Mouse (Mus musculus): ENCODE measurements at regions not wholly inside any gene's neighbourhood (a gene's known extent, or its start where the extent isn't known, plus 50 kb on each side); places are given as distances from the start of the nearest gene placed in this dataset.
A peak's percentile ranks its signal among the peaks of the same experiment; 100 is the strongest.

DNA sequence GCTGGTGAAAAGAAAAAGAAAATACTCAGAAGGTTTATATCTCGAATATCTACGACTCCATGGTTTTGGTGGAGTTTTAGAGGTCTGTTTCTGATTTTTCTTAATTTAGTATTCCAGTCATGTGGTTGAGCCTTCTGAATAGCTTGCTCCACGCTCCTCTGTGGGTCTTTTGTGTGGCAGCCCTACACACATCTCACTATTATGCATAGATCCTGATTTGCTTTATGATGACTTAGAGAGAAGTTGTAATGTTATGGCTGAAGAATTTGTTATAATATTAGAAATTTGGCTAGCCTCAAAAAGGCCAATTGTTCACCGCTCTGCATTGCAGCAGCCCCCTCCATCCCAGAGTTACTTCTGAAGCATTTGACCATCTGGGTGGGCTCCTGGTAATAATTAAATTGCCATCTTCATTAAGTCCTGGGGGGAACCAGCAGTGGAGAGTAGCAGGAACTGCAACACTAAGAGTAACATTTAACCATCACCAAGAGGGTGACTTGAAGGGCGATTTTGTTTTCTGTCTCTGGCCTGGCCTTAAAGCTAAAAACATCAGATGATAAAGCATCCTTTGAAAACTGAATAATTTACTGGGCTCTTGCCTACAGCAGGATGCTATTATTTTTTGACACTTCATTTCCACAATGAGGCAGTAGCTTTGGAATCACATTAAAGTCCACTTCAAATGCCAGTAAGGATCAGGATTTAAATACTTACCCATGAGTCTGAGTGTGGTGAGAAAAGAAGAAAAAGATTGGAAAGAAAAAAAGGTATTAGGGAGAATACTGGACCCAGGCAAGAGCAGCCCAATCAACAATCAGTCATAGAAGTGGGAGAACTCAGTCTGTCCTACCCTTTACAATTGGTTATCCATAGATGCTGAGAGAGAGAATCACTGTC lies 84.3 kb upstream of the Actbl2 start:
- DNase-seq: no peak
- no peak overlapping the region for H3K27ac ChIP-seq
- TF ChIP-seq CTCF (IDR thresholded peaks at IDR 0.05): no peak
- no peak overlapping the region for H3K4me3 ChIP-seq
- intact Hi-C loops (cut with DNase I): no loop called here

DNA sequence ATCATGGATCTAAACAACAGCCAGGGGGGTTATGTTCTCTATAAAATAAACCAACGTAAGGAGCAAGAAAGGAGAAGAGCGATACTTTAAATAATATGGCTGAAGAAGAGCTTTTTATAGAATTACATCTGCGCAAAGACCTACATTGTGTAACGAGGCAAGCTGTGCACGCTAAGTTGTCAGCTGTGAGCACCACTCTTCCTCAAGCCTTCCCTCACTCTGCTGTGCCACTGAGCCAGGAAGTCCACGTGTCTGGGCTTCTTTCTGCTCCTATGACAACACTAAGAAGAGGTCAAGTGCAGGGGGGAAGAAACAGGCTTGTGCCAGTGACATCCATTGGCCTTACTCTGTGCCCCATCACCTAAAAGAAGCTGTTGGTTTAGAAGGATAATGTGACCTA lies 75.6 kb upstream of the Actbl2 start:
- no peak for DNase-seq
- Histone ChIP-seq H3K4me3 (no peak overlapping the region), H3K27ac (no peak overlapping the region)
- TF ChIP-seq CTCF (IDR thresholded peaks at IDR 0.05): no peak
- intact Hi-C loops (cut with DNase I): no loop called here

DNA sequence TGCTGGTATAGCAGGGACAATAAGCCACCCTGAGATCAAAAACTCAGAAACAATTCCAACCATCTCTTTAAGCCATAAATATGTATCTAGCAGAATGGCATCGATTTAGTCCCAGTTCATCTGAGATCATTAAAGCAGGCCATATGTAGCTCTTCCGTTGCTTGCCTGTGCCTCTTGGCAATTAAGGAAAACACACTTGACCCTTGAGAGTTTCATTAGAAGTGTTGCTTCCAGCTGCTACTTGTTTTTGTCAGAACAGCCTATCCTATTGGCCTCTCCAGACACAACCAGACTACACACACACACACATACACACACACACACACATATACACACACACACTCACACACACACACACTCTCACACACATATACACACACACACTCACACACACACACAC lies 71.5 kb upstream of the Actbl2 start:
- TF ChIP-seq CTCF (IDR thresholded peaks at IDR 0.05): no peak
- no peak for DNase-seq
- H3K4me3 ChIP-seq: no peak overlapping the region
- H3K27ac ChIP-seq: no peak overlapping the region
- intact Hi-C loops (cut with DNase I): no loop called here

DNA sequence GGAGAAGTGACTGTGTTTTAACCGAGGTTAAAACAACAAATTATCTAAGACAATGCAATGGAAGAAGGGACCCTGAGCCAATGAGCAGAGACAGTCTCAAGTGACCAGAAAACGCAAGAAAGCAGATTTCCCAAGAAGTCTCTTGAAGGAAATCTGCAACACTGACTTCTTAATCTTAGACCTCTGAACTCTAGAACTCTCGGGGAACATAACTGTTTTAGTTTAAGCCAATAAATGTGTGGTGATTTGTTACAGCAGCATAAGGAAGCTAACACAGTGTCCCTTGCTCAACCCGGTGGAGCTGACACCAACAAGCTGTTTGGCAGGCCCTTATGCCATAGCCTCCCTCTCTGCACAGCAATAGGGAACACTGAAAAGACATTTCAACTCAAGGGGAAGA lies 69.0 kb upstream of the Actbl2 start:
- no peak for DNase-seq
- no peak overlapping the region for H3K4me3 ChIP-seq
- TF ChIP-seq CTCF (IDR thresholded peaks at IDR 0.05): no peak
- intact Hi-C loops (cut with DNase I): no loop called here
- H3K27ac ChIP-seq: no peak overlapping the region

DNA sequence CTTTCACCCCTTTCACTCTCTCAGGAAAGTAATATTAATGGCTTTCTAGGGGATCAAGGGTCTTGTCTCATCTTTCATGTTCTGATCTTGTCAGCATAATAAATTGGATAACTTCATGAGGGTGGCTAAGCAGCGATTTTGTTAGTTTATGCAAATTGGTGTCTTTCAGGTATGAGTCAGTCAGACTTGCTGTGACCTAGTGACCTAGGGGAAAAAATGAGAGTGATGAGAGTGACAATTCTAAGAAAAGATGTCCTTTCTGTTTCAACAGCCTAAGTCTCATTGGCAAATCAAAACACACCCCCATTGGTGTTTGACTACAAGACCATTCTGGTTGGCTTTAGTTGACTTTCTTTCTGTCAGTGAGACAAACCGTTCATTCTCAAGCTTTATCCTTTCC lies 68.0 kb upstream of the Actbl2 start:
- TF ChIP-seq CTCF (IDR thresholded peaks at IDR 0.05): no peak
- H3K4me3 ChIP-seq: no peak overlapping the region
- intact Hi-C loops (cut with DNase I): no loop called here
- H3K27ac ChIP-seq: no peak overlapping the region
- no peak for DNase-seq

DNA sequence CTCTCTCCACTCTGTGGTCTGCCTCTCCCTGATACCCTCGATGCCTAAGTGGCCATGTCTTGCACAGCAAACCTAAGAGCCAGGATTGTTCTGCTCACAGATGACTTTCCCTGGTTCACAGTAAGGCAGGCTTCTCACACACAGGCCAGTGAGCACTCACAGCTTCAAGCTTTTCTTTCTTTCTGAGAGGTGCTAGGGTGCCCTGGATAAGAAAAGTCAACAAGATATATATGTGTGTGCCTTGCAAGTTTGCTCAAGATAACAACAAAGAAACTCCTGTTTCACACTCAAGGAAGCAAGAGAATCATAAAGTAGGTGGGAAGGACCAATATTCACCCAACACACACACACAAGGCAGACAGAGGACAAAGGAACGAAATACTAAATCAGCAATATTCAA lies 60.9 kb upstream of the Actbl2 start:
- H3K27ac ChIP-seq: no peak overlapping the region
- no peak overlapping the region for H3K4me3 ChIP-seq
- DNase-seq: no peak
- no peak for TF ChIP-seq CTCF (IDR thresholded peaks at IDR 0.05)
- intact Hi-C loops (cut with DNase I): no loop called here

DNA sequence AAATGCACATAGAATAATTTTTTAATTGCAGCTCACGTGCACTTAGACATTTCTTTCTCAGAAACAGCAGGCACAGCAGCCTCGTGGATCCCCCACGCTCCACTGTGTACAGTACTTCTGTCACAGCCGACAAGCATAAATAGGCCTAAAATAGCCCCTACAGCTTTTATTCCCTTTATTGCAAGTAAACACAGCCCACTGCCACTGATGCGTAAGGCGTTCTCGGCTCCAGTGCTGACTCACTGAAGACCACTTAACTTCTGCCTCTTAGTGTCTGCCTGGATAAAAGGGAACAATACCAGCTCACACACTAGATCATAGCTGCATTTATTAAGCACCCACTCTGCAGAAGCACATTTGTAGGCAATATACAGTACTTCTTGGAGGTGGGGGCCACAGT lies 60.5 kb upstream of the Actbl2 start:
- H3K27ac ChIP-seq: no peak overlapping the region
- intact Hi-C loops (cut with DNase I): no loop called here
- TF ChIP-seq CTCF (IDR thresholded peaks at IDR 0.05): no peak

DNA sequence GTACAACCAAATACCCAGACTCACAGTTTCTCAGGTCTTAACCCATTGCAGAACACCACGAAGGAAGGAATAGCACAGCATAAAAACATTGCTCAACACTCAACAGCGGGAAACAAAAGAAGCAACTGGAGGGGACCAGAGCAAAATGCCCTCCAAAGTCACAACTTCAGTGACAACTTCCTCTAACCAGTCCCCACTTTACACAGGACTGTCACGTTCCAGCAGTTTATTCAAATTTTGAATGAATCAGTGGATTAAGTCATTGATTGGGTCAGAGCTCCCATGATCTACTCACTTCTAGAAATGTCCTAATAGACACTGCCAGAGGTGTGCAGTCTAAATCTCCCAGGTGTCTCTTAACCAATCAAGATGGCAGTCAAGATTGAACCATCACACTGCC lies 53.3 kb upstream of the Actbl2 start:
- no peak for DNase-seq
- intact Hi-C loops (cut with DNase I): no loop called here
- TF ChIP-seq CTCF (IDR thresholded peaks at IDR 0.05): no peak
- H3K4me3 ChIP-seq: no peak overlapping the region
- no peak overlapping the region for H3K27ac ChIP-seq

More for the DNA sequence above, 60.5 kb upstream of the Actbl2 start:
- H3K4me3 ChIP-seq: no peak overlapping the region
- DNase-seq: no peak

DNA sequence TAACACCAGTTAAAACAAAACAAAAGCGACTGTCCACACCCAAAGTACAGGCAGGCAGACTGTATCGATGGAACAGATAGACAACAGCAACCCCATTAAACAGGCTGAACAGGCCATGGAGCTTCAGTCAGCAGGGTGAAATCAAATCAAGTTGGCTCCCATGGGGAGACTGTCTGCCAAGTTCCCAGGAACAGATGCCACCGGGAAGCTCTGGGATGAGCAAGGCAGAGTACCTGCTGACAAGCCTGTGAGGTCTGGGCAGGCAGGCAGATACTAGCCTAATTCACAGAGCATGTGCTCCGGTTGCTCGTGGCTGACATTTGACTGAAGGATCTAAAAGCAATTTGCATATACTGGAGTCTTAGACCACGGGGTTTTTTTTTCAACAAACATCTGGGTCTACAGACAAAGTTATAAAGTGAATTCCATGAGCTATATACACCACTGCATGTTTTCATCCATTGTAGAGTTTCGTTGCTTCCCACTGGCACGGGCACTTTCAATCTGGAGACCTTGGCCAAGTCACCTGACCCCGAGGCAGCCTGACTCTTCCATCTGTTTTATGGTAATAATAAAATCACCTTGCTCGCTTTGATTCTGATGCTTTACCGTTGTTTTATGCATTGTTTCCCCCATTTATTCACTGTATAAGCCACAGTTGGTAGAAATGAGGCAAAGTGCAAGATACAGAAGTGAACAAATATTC lies 50.1 kb upstream of the Actbl2 start:
- Histone ChIP-seq H3K27ac (no peak overlapping the region), H3K4me3 (no peak overlapping the region)
- DNase-seq: peak; percentile 44
- no peak for TF ChIP-seq CTCF (IDR thresholded peaks at IDR 0.05)
- intact Hi-C loops (cut with DNase I): no loop called here
